Mouse (Mus musculus): Measurements from ENCODE around the gene Ifng.

GRCm38 (mm10) chr10:118445502-118445901, 4.7 kb downstream of the Ifng start:
- TF ChIP-seq CTCF (IDR thresholded peaks at IDR 0.05; ENCODE audit: borderline replicate concordance, extremely low read depth, insufficient read depth, insufficient read length) (no peak), POLR2A (IDR thresholded peaks at IDR 0.05; ENCODE audit: borderline replicate concordance, extremely low read depth, insufficient read depth, insufficient read length, poor library complexity, severe bottlenecking) (no peak)

Measured in brain, embryonic 14.5 days (tissue).